Mouse (Mus musculus) heart, embryonic 10.5 days (tissue): Measurements from ENCODE around the gene Otulinl. TPM values are rescaled to one million over a fixed set of nuclear protein-coding genes. Genes with fewer than 3 reads are reported as not detected.

Experiments used
- DNase-seq: peaks from one replicate; pipeline ENCODE4 v3.0.0-alpha.2; 2017; ENCODE audit warnings: low spot score
- H3K27ac ChIP-seq: fragments of 300-500 bp; sonication (generic); 2 replicates; pipeline ENCODE4 v1.5.1; 2016; ENCODE audit warnings: mild to moderate bottlenecking
- H3K27me3 ChIP-seq: fragments of 300-500 bp; sonication (generic); 2 replicates; pipeline ENCODE4 v1.6.1; 2016; ENCODE audit warnings: mild to moderate bottlenecking; ENCODE audit not compliant: poor library complexity, insufficient read depth, severe bottlenecking
- H3K36me3 ChIP-seq: fragments of 300-500 bp; sonication (generic); 2 replicates; pipeline ENCODE4 v1.6.1; 2016; ENCODE audit warnings: mild to moderate bottlenecking, moderate library complexity
- H3K4me1 ChIP-seq: fragments of 300-500 bp; sonication (generic); 2 replicates; pipeline ENCODE4 v1.6.1; 2016; ENCODE audit warnings: mild to moderate bottlenecking
- H3K4me3 ChIP-seq: fragments of 300-500 bp; sonication (generic); 2 replicates; pipeline ENCODE4 v1.5.1; 2016; ENCODE audit warnings: mild to moderate bottlenecking, moderate library complexity
- H3K9me3 ChIP-seq: fragments of 300-500 bp; sonication (generic); 2 replicates; pipeline ENCODE4 v1.6.1; 2016; ENCODE audit warnings: mild to moderate bottlenecking, moderate library complexity
- WGBS: fragments of 180-500 bp; shearing (Covaris S2); methylation state at CpG from one replicate; pipeline ENCODE4 v1.1.7; 2016; 5-methylcytosine and 5-hydroxymethylcytosine counted together
- polyA plus RNA-seq: library from polyadenylated mRNA; unstranded; fragments of >200 nt; fragmentation: Nextera tagmentation; extraction: Ambion mirVana; gene quantifications from 2 replicates; pipeline ENCODE4 v1.2.1, GENCODE M21; 2016

Otulinl gene
- polyA plus RNA-seq, 1 experiment from 2014 or later, result 3.9 TPM

DNA sequence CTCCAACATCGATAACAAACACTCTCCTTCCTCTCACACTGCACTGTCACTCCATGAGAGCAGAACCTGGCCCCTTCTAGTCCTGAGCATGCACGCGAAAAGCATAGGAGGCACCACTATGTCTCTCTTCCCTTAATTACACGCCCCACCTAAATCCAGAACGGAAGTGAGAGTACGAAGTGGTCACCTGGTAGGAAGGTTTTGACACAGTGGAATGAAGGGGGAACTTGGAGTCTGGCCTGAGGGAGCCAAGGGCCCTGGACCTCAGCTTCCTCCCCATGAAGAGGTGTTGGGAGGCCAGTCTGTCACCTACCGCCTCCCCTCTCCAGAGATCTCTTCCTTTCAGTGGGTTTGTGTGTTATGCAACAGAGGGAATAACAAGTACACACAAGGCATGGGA lies 6.3 kb downstream of the Otulinl start:
- Histone ChIP-seq H3K27me3 (peaks cover 9% of the 10 kb centered on the region), H3K36me3 (no peaks in the 10 kb centered on the region)
- 82% methylated on average over 7 of the region's 7 CpGs for whole genome bisulfite sequencing

DNA sequence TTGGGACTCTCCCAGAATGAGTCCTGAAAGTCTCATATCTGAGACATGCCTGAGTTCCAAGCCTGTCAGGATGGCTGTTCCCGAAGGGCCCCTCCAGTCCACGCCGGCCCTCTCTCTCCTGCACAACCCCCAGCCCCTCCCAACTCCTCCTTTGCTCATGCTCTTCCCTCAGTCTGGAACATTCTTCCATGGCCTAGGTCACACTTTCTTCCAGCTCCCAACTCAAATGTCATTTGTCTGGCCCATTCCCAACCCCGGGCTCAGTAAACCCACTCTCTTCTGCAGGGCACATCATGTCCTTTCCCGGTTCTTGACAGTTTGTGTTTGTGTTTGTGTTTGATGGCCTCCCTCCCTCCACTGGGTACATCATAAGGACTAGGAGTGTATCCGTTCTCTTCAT lies 7.3 kb downstream of the Otulinl start:
- Histone ChIP-seq H3K27ac (no peak overlapping the region), H3K4me1 (peaks cover 21% of the 10 kb centered on the region), H3K27me3 (peaks cover 5% of the 10 kb centered on the region; the same call in 1 of the 2 replicates), H3K4me3 (no peak overlapping the region), H3K9me3 (no peaks in the 10 kb centered on the region), H3K36me3 (no peaks in the 10 kb centered on the region)
- WGBS, result 73% methylated on average over 6 of the region's 6 CpGs
- DNase-seq, result no peak

More for the DNA sequence above, 6.3 kb downstream of the Otulinl start:
- no peak for DNase-seq
- Histone ChIP-seq H3K9me3 (no peaks in the 10 kb centered on the region), H3K27ac (no peak overlapping the region), H3K4me3 (no peak overlapping the region), H3K4me1 (peaks cover 21% of the 10 kb centered on the region)

DNA sequence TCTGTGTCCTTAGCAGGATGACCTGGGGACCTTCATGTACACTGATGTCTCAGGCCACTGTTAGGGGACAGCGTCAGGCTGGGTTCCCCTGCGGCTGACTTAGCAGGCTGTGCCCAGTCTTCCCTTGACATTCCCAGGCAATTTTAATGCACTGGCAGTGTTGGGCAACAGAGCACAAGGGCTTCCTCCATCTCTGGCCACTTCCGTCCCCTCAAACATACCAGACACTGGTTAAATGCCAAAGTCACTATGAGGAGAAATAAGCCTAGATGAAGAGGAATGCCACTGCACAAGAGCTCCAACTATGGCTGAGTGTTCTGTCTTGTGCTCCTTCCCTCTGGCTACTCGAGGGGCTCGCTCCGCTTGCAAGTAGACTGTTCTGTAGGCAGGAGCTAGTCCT lies 8.2 kb downstream of the Otulinl start:
- H3K4me1 ChIP-seq, result peaks cover 21% of the 10 kb centered on the region
- no peak overlapping the region for H3K27ac ChIP-seq
- no peak overlapping the region for H3K4me3 ChIP-seq
- no peaks in the 10 kb centered on the region for H3K9me3 ChIP-seq
- no peak for DNase-seq
- 82% methylated on average over 6 of the region's 6 CpGs for WGBS
- H3K36me3 ChIP-seq, result no peaks in the 10 kb centered on the region
- no peaks in the 10 kb centered on the region for H3K27me3 ChIP-seq

DNA sequence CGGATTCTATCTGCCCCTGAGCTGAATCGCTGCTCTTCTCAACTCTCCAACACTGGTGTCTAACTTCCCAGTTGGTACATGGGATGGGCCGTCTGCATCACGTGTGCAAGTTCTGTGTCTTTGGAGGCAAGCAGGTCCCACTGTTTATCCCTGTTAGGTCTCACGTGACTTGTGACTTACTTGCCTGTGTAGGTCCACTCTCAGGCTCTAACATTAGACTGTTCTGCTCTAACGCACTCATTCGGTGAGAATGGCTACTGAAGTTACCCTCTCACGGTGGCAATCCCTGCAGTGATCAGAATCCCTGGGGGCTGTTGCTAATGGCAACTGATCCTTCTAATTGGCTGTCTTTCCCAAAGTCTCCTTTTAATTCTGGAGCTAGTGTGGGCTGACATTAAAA lies 9.1 kb downstream of the Otulinl start:
- Histone ChIP-seq H3K36me3 (no peaks in the 10 kb centered on the region), H3K4me1 (peaks cover 21% of the 10 kb centered on the region), H3K9me3 (no peaks in the 10 kb centered on the region), H3K4me3 (no peak overlapping the region), H3K27me3 (no peaks in the 10 kb centered on the region), H3K27ac (no peak overlapping the region)
- 73% methylated on average over 8 of the region's 8 CpGs for WGBS
- no peak for DNase-seq

DNA sequence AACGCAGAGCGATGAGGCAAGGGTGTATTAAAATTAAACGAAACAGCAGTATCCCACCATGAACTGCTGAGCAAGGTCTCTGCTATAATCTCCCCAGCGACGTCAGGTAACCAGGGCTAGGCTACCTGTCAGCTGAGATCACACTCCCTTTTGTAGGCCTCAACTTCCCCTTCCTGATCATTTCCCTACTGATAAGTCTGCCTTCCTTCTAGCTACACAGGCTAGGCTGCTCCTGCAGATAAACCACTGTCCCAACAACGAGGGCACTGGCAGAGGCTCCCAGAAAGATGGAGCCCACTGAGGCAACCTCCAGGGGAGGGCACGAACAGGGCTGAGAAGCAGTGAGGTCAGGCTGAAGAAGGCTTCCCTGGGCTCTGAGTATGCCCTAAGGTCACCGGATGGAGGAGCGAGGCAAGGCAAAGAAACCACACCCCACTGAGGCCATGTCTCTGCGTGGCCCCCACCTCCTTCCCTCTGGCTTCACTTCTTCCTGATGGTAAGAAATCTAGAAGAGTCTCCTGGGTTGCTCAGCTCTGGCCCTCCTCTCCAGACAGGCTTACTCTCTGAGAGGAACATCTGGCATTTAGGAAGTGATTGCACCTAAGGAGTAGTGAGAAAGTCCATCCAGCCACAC lies 9.7 kb downstream of the Otulinl start:
- no peaks in the 10 kb centered on the region for H3K36me3 ChIP-seq
- H3K4me3 ChIP-seq, result no peak overlapping the region
- 83% methylated on average over 10 of the region's 10 CpGs for WGBS
- peaks cover 18% of the 10 kb centered on the region for H3K4me1 ChIP-seq
- no peaks in the 10 kb centered on the region for H3K9me3 ChIP-seq
- DNase-seq, result no peak
- H3K27ac ChIP-seq, result no peak overlapping the region
- H3K27me3 ChIP-seq, result no peaks in the 10 kb centered on the region

DNA sequence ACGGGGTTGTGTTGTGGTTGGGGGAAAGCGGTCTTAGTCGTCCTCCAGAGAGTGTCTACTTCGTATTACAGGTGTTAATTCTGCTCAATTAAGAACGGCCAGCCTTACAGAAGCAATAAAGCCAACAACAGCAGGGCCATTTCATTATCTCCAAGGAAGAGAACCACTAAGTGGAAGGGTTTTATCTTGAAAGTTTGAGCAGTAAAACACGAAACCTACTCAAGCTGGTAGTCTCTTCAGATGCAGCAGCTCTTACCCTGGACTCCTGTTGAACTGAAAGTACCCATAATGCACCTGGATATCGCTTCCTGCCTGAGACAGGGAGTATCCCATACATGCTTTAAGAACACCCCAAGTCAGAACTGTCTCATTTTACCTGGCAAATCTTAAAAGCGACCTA lies 10.7 kb downstream of the Otulinl start:
- DNase-seq, result no peak
- 81% methylated on average over 8 of the region's 8 CpGs for WGBS
- Histone ChIP-seq H3K36me3 (no peaks in the 10 kb centered on the region), H3K9me3 (no peaks in the 10 kb centered on the region), H3K4me3 (no peak overlapping the region), H3K4me1 (peaks cover 9% of the 10 kb centered on the region; the same call in 1 of the 2 replicates), H3K27ac (no peak overlapping the region), H3K27me3 (no peaks in the 10 kb centered on the region)

DNA sequence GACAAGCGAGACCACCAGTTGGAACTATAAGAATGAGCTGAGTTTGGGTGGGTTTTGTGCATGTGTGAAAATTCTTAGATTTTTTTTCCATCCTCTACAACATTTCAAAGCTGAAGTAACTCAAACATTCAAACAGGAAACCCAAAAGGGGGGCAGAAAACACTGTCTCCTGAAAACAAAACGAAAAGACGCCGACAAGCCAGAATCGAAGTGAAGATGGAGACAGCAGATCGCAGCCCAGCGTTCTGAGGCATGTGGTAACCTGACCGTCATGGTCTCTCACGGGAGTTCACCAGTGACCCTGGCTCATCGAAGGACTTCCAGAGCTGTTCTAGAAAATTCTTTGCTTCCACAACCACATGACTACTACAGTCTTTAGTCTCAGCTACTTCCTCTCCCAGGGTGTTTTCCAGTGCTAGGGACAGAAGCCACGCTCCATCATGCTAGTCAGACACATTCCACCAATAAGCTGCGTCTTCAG lies 11.4 kb downstream of the Otulinl start:
- DNase-seq, result no peak
- 85% methylated on average over 12 of the region's 12 CpGs for WGBS
- no peaks in the 10 kb centered on the region for H3K36me3 ChIP-seq
- peaks cover 3% of the 10 kb centered on the region; the same call in 1 of the 2 replicates for H3K4me1 ChIP-seq
- no peak overlapping the region for H3K4me3 ChIP-seq
- H3K27me3 ChIP-seq, result no peaks in the 10 kb centered on the region
- H3K9me3 ChIP-seq, result no peaks in the 10 kb centered on the region
- H3K27ac ChIP-seq, result no peak overlapping the region

DNA sequence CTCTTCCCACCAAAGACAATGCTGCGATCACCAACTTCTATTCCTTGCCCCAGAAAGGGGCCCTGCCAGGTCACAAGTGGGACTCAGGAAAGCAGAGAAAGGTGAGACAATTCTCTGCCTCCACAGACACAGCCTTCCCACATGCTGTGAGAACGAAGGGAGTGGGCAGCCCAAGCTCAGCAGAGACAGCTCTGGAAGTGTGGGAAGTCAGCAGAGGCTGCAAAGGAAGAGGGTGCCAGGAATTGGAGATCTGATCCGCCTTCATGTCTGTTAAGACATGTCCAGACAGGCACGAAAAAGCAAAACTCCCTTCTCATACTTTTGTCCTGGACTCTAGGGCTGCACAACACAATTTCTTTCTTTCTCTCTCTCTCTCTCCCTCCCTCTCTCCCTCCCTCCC lies 12.1 kb downstream of the Otulinl start:
- Histone ChIP-seq H3K27me3 (no peaks in the 10 kb centered on the region), H3K27ac (no peak overlapping the region), H3K36me3 (no peaks in the 10 kb centered on the region), H3K4me3 (no peak overlapping the region), H3K4me1 (peaks cover 3% of the 10 kb centered on the region; the same call in 1 of the 2 replicates), H3K9me3 (no peaks in the 10 kb centered on the region)
- 75% methylated on average over 4 of the region's 4 CpGs for WGBS
- no peak for DNase-seq

DNA sequence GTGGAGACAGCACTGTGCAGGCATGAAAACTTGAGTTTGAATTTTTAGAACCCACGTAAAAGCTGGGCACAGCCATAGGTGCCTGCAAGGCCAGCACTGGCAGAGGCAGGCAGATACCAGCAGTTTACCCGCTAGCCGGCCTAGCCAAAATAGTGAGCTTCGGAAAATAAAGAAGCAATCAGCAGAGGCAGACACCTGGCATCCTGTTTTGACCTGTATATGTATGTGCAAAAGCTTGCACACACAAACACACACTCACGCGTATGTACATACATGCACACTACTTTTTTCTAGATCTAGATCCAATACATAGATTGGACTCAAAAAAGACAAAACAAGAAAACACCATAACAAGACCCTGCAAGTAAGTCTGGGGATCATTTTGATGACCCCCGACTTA lies 12.8 kb downstream of the Otulinl start:
- 90% methylated on average over 7 of the region's 7 CpGs for WGBS
- Histone ChIP-seq H3K9me3 (no peaks in the 10 kb centered on the region), H3K36me3 (no peaks in the 10 kb centered on the region), H3K27me3 (no peaks in the 10 kb centered on the region), H3K27ac (no peak overlapping the region), H3K4me3 (no peak overlapping the region), H3K4me1 (peaks cover 3% of the 10 kb centered on the region; the same call in 1 of the 2 replicates)
- DNase-seq, result no peak

DNA sequence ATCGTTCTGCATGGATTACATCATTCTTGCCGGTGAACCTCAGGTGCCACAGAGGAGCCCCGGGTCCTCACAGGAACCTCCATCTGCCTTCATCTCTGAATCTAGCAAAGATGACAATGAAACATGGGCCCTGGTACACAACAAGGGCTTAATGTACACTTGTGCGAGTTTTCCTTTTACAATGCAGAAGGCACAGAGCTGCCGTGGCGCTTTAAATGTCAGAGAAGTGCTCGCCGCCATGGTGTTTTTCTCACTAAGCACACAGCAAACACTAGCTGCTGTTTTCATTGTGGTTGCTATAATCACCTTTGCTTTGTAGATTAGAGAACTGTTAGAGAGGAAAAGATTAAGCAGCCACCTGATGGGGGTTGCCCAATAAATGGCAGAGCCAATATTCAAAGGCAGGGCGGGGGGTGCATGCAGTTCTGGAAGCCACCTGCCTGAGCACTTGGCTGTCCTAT lies 13.3 kb downstream of the Otulinl start:
- no peak overlapping the region for H3K27ac ChIP-seq
- DNase-seq, result no peak
- no peak overlapping the region for H3K4me3 ChIP-seq
- no peaks in the 10 kb centered on the region for H3K27me3 ChIP-seq
- 83% methylated on average over 9 of the region's 9 CpGs for WGBS
- H3K36me3 ChIP-seq, result no peaks in the 10 kb centered on the region
- H3K4me1 ChIP-seq, result peaks cover 3% of the 10 kb centered on the region; the same call in 1 of the 2 replicates
- no peaks in the 10 kb centered on the region for H3K9me3 ChIP-seq

DNA sequence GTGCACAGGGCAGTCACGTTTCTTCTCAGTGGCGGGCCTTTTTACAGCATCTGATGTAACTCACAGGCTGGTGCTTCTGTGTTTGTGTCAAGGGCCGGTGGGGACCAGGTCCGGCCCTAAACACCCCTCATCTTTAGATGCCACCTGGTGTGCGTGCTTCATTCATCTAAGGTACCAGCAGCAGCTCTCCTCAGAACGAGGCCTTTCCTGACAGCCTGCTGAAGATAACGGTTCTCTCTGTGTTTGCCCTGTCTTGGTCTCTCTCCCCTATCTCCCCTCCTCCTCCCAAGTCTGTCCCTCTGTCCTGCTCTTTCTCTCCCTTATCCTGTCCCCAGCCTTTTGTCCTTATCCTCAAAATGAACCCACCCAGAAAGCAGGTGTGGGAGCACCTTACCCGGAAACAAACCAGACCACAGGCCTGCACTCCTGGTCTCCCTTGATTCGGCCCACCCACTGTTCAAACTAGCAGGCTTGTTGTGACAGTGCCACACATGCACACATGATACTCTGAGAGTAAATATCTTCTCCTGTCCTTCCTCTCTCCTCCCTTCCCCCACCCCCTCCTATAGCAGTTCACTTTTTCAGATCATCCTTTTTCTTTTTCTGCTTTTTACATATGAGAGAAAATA lies 14.4 kb downstream of the Otulinl start:
- DNase-seq, result no peak
- WGBS, result 39% methylated on average over 9 of the region's 9 CpGs
- Histone ChIP-seq H3K9me3 (no peaks in the 10 kb centered on the region), H3K27ac (no peak overlapping the region), H3K36me3 (no peaks in the 10 kb centered on the region), H3K4me1 (0 out of 2 replicates have a peak, but pooled peaks cover 3% of the 10 kb centered on the region), H3K4me3 (no peak overlapping the region), H3K27me3 (no peaks in the 10 kb centered on the region)

DNA sequence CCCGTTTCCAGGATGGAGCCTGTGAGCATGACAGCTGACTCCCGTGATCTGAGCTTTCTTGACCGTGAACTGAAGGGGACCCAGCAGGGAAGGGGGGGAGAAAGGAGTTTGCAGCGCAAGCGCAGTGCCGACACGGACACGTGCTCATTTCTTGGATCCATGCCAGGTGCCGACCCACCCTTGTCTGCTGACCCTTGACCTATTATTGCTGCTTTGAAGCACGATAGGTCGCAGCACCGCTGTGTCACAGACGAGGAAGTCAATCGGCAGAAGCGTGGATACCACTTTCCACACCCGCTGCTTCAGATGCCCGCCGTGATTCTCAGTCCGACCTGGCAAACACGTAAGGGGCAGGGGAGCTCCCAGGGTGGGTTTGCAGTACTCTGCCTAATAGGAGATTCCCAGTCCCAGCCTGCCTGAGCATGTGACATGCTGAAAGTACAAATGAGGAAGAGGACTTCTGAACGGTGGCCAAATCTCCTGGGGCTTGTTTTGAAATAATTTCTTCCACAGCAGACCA lies 15.9 kb downstream of the Otulinl start:
- no peak for DNase-seq
- 66% methylated on average over 21 of the region's 21 CpGs for WGBS
- Histone ChIP-seq H3K27ac (no peak overlapping the region), H3K9me3 (no peaks in the 10 kb centered on the region), H3K4me3 (no peak overlapping the region), H3K4me1 (no peaks in the 10 kb centered on the region), H3K36me3 (no peaks in the 10 kb centered on the region), H3K27me3 (no peaks in the 10 kb centered on the region)

DNA sequence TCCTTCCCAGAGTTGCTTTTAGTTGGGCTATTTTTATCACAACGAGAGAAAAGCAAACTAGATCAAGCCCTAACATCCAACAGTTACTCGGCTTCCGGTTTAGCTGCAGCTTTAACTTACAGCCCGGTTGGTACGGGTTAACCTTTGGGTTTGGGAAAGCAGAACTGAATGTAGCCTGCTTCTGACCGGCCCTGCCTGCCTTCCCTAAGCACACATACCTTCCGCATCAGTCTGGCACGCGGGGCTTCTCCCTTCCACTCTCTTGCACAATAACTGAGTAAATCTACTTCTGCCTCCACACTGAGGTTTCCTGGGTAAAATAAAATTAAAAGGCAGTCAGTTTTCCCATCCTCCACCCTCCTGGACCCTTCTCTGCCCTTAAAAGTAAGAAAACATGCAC lies 17.3 kb downstream of the Otulinl start:
- Histone ChIP-seq H3K27ac (no peak overlapping the region), H3K27me3 (no peaks in the 10 kb centered on the region), H3K4me3 (no peak overlapping the region), H3K36me3 (no peaks in the 10 kb centered on the region), H3K9me3 (no peaks in the 10 kb centered on the region), H3K4me1 (no peaks in the 10 kb centered on the region)
- WGBS, result 86% methylated on average over 9 of the region's 9 CpGs
- DNase-seq, result no peak
